Mouse (Mus musculus): ENCODE measurements at regions not wholly inside any gene's neighbourhood (a gene's known extent, or its start where the extent isn't known, plus 50 kb on each side); places are given as distances from the start of the nearest gene placed in this dataset.

DNA sequence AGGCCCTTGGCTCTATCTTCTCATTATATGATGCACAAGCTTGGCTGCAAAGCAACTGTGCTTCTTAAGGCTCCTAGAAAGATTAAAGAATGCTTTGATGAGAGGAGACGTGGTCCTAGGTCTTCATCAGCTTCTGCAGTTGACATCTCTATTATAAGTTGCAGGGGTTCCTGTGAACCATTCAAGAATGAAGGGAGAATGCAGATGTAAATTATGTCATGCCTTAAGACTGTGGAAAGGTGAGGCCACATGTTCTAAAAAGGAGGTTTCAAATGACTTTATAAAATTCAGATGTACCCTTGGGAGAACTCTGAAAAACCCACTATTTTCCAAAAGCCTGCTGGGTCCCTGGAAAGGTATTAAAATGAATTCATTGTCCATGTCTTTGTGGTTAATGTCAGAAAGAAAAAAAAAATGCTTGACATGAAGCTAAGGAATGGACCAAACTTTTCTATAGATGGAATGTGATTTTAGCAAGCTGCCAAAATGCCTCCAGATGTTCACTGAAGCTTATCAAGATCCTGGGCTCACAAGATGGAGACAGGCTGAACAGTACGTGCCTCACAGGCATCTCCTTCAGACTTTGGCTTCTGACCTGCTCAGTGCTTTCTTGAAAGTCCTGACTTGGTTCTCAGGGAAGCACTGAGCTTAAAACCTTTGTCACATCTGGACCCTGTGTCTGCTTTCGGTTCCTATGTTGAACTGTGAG is 483.8 kb upstream of the Kazn start:
- no peak for DNase-seq (ENCODE audit: low spot score)
- no peak for ATAC-seq
- WGBS = 70% methylated on average over 3 of the region's 3 CpGs
- Histone ChIP-seq H3K27ac (ENCODE audit: low read depth, low read length) (no peak overlapping the region), H3K27me3 (replicated peaks; ENCODE audit: control insufficient read depth, insufficient read depth, low read length) (no peaks in the 10 kb centered on the region), H3K9me3 (replicated peaks; ENCODE audit: control insufficient read depth, low read length) (no peaks in the 10 kb centered on the region), H3K4me1 (ENCODE audit: control insufficient read depth, insufficient read depth, low read length) (no peaks in the 10 kb centered on the region), H3K9ac (ENCODE audit: low read length) (no peak overlapping the region), H3K4me3 (ENCODE audit: low read depth, low read length) (no peak overlapping the region), H3K36me3 (ENCODE audit: control insufficient read depth, insufficient read depth, low read length) (no peaks in the 10 kb centered on the region), H3K4me2 (ENCODE audit: low read length) (no peak overlapping the region)

DNA sequence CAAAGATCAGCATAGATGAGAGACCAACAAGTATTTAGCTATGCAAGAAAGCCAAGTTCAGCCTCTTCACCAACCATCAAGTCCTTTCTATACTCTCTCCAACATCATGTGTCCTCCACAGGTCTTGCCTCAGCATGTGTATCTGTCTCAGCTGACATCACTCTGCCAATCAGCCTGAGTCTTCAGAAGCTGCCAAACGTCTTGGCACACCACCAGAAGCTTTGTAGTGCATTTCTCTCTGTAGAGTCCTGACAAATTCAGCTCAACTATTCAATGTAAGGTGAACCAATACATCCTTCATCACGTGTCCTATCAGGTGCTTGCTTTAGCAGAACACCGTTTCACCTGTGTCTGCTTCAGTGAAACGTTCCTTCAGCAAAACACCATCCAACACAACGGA is 462.4 kb upstream of the Kazn start:
- WGBS = 84% methylated on average over 5 of the region's 5 CpGs
- DNase-seq (ENCODE audit: low spot score) (peak; percentile 13), ATAC-seq (no peak)
- H3K4me2 ChIP-seq (ENCODE audit: low read length) = no peak overlapping the region
- H3K27ac ChIP-seq (ENCODE audit: low read depth, low read length) = no peak overlapping the region
- H3K4me3 ChIP-seq (ENCODE audit: low read depth, low read length) = no peak overlapping the region
- H3K36me3 ChIP-seq (ENCODE audit: control insufficient read depth, insufficient read depth, low read length) = no peaks in the 10 kb centered on the region
- H3K9ac ChIP-seq (ENCODE audit: low read length) = no peak overlapping the region
- H3K4me1 ChIP-seq (ENCODE audit: control insufficient read depth, insufficient read depth, low read length) = no peaks in the 10 kb centered on the region
- H3K27me3 ChIP-seq (replicated peaks; ENCODE audit: control insufficient read depth, insufficient read depth, low read length) = no peaks in the 10 kb centered on the region
- H3K9me3 ChIP-seq (replicated peaks; ENCODE audit: control insufficient read depth, low read length) = no peaks in the 10 kb centered on the region

DNA sequence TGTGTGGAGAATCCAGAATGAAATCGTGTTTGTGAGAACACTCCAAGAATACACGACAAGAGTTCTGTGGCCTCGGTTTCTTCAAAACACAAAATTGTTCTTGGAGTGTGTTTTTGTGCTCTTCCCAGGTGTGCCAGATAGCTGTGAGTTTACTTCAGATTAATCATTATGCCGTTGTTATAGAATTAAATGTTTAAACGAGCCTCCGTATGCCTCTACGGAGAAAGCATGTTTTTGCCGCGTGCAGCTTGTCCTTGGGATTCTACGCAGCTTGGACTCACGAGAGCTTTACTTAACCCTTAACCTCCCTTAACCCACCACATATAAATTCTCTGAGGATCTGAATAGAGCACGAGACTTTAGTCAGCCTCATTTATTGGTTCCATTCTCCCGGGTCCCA is 455.7 kb upstream of the Kazn start:
- H3K4me3 ChIP-seq (ENCODE audit: low read depth, low read length) = no peak overlapping the region
- ATAC-seq = no peak
- H3K27me3 ChIP-seq (replicated peaks; ENCODE audit: control insufficient read depth, insufficient read depth, low read length) = no peaks in the 10 kb centered on the region
- H3K36me3 ChIP-seq (ENCODE audit: control insufficient read depth, insufficient read depth, low read length) = no peaks in the 10 kb centered on the region
- no peak overlapping the region for H3K4me2 ChIP-seq (ENCODE audit: low read length)
- DNase-seq (ENCODE audit: low spot score) = peak; percentile 25
- 41% methylated on average over 13 of the region's 13 CpGs for WGBS
- H3K27ac ChIP-seq (ENCODE audit: low read depth, low read length) = no peak overlapping the region
- H3K9ac ChIP-seq (ENCODE audit: low read length) = no peak overlapping the region
- no peaks in the 10 kb centered on the region for H3K9me3 ChIP-seq (replicated peaks; ENCODE audit: control insufficient read depth, low read length)
- H3K4me1 ChIP-seq (ENCODE audit: control insufficient read depth, insufficient read depth, low read length) = no peaks in the 10 kb centered on the region

DNA sequence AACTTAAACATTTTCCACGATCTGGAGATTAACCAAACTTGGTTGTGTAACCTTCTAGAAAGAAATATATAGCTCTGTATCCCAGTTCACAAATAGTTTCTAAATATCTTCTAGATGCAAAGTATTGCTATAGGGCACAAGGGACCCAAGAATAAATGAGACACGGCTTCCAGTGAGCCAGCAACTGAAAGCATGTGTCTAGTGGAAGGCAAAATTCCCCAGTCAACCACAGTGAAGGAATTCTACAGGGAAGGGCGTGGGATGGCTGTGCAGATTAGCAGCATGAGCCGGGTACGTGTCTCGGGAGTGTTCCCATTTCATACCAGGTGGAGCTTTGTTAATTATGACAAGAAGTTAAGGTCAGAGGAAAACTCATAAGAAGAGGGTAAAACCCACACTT is 449.0 kb upstream of the Kazn start:
- H3K27ac ChIP-seq (ENCODE audit: low read depth, low read length) = no peak overlapping the region
- H3K4me2 ChIP-seq (ENCODE audit: low read length) = no peak overlapping the region
- H3K9me3 ChIP-seq (replicated peaks; ENCODE audit: control insufficient read depth, low read length) = no peaks in the 10 kb centered on the region
- ATAC-seq = no peak
- H3K4me3 ChIP-seq (ENCODE audit: low read depth, low read length) = no peak overlapping the region
- no peaks in the 10 kb centered on the region for H3K36me3 ChIP-seq (ENCODE audit: control insufficient read depth, insufficient read depth, low read length)
- no peaks in the 10 kb centered on the region for H3K27me3 ChIP-seq (replicated peaks; ENCODE audit: control insufficient read depth, insufficient read depth, low read length)
- no peaks in the 10 kb centered on the region for H3K4me1 ChIP-seq (ENCODE audit: control insufficient read depth, insufficient read depth, low read length)
- no peak for DNase-seq (ENCODE audit: low spot score)
- H3K9ac ChIP-seq (ENCODE audit: low read length) = no peak overlapping the region
- 87% methylated on average over 6 of the region's 6 CpGs for WGBS

DNA sequence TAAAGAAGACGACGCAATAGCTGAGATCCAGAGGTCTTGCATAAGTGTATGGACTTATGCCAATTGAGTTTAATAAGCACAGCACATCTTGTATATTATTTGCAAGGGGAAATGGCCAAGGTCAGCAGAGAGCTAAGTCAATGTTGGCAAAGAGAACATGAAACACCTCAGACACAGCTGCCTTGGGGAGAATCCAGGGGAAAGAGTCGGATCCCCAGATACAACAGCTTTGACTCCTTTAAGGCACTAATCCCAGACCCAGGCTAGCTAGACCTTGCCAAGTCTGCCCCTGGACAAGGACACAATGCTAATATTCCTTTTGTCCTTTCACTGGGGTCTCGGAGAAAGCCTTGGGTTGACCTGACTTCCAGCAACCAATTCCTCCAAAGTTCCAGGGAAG is 438.2 kb upstream of the Kazn start:
- 88% methylated on average over 4 of the region's 4 CpGs for WGBS
- H3K36me3 ChIP-seq (ENCODE audit: control insufficient read depth, insufficient read depth, low read length) = no peaks in the 10 kb centered on the region
- no peaks in the 10 kb centered on the region for H3K9me3 ChIP-seq (replicated peaks; ENCODE audit: control insufficient read depth, low read length)
- H3K4me2 ChIP-seq (ENCODE audit: low read length) = no peak overlapping the region
- DNase-seq (ENCODE audit: low spot score) (no peak), ATAC-seq (no peak)
- no peaks in the 10 kb centered on the region for H3K27me3 ChIP-seq (replicated peaks; ENCODE audit: control insufficient read depth, insufficient read depth, low read length)
- H3K27ac ChIP-seq (ENCODE audit: low read depth, low read length) = no peak overlapping the region
- H3K4me3 ChIP-seq (ENCODE audit: low read depth, low read length) = no peak overlapping the region
- H3K4me1 ChIP-seq (ENCODE audit: control insufficient read depth, insufficient read depth, low read length) = no peaks in the 10 kb centered on the region
- no peak overlapping the region for H3K9ac ChIP-seq (ENCODE audit: low read length)

DNA sequence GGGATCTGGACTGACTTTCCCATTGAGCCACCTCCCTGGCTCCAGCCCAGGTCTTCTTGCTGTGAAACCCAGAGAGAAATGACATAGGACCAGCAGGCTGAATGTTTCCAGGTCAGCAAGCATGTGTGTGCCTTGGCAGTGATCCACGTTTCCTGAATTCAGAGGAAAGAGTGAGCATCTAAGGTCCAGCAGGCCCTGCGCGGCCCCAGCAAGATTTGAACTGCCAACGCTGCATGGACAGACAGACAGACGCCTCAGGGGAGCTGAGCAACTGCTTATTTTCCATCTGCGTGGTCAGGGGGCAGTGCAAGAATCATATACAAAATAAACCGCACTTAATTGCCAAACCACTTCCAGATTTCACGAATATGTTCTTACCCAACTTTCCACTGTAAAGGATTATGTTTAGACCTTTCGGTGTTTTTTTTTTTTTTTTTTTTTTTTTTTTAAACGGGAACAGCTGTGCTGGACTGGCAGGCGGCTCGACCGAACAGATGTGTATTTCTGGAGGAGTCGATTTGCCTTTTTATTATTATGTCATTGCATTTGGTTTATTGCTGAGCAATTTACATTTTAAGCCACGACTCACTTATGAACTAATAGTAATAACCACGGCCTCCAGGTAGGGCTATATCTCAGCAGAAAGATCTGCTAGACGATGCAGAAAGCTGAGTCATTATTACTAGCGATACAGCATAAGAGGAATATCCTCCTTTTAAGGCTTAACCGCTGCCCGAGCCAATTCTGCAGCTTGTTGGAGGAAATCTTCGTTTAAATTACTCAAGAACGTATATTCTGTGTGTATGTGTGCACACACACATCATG is 435.7 kb upstream of the Kazn start:
- DNase-seq (ENCODE audit: low spot score) = no peak
- H3K36me3 ChIP-seq (ENCODE audit: control insufficient read depth, insufficient read depth, low read length) = no peaks in the 10 kb centered on the region
- H3K27ac ChIP-seq (ENCODE audit: low read depth, low read length) = no peak overlapping the region
- no peaks in the 10 kb centered on the region for H3K4me1 ChIP-seq (ENCODE audit: control insufficient read depth, insufficient read depth, low read length)
- H3K4me2 ChIP-seq (ENCODE audit: low read length) = no peak overlapping the region
- WGBS = 86% methylated on average over 22 of the region's 22 CpGs
- no peak for ATAC-seq
- no peak overlapping the region for H3K9ac ChIP-seq (ENCODE audit: low read length)
- no peaks in the 10 kb centered on the region for H3K9me3 ChIP-seq (replicated peaks; ENCODE audit: control insufficient read depth, low read length)
- no peaks in the 10 kb centered on the region for H3K27me3 ChIP-seq (replicated peaks; ENCODE audit: control insufficient read depth, insufficient read depth, low read length)
- no peak overlapping the region for H3K4me3 ChIP-seq (ENCODE audit: low read depth, low read length)

DNA sequence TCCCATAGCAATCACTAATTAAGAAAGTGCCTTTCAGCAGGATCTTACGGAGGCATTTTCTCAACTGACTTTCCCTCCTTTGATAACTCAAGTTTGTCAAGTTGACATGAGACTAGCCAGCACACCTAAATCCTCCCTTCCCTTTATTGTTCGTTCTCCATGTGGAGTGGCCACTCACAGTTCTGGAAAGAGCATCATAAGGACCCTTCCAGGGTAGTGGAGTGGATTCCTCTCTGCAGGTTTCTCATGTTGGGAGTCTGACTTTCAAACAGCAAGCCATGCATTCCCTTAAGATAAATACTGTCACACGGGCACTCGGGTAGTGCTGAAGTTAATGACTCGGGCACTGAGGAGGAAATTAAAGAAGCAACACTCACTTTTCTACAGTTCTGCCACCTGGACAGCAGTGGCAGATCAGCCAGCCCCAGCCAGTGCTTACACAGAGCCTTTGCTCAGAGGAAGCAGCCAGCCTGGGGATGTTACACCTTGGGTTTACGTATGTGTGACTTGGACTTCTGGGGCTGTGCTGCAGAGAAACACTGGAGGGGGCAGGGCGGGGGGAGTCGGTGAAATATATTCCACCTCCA is 432.8 kb upstream of the Kazn start:
- H3K9me3 ChIP-seq (replicated peaks; ENCODE audit: control insufficient read depth, low read length) = no peaks in the 10 kb centered on the region
- no peak overlapping the region for H3K4me2 ChIP-seq (ENCODE audit: low read length)
- no peaks in the 10 kb centered on the region for H3K4me1 ChIP-seq (ENCODE audit: control insufficient read depth, insufficient read depth, low read length)
- H3K36me3 ChIP-seq (ENCODE audit: control insufficient read depth, insufficient read depth, low read length) = no peaks in the 10 kb centered on the region
- ATAC-seq (no peak), DNase-seq (ENCODE audit: low spot score) (no peak)
- no peak overlapping the region for H3K4me3 ChIP-seq (ENCODE audit: low read depth, low read length)
- H3K9ac ChIP-seq (ENCODE audit: low read length) = no peak overlapping the region
- WGBS = 83% methylated on average over 8 of the region's 8 CpGs
- H3K27ac ChIP-seq (ENCODE audit: low read depth, low read length) = no peak overlapping the region
- H3K27me3 ChIP-seq (replicated peaks; ENCODE audit: control insufficient read depth, insufficient read depth, low read length) = no peaks in the 10 kb centered on the region

DNA sequence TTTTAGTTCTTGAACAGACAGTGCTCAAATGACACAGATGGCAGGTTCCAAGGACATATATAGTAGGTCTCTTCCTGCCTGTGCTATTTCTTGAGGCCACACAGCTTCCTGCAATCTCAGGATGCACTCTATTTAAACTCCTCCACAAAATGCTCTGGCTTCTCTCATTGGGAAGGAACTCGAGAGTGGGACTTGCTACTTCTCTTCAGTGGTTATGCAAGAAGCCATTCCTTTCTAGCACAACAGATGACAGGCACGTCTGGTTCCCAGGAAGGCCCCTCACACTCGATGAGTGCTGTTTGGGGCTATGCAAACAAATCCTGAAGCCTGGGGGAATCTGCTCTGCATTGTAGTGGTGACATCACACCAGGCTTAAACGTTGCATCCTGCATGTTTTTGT is 425.6 kb upstream of the Kazn start:
- WGBS = 79% methylated on average over 4 of the region's 4 CpGs
- Histone ChIP-seq H3K4me2 (ENCODE audit: low read length) (no peak overlapping the region), H3K9me3 (replicated peaks; ENCODE audit: control insufficient read depth, low read length) (no peaks in the 10 kb centered on the region), H3K9ac (ENCODE audit: low read length) (no peak overlapping the region), H3K36me3 (ENCODE audit: control insufficient read depth, insufficient read depth, low read length) (no peaks in the 10 kb centered on the region), H3K4me1 (ENCODE audit: control insufficient read depth, insufficient read depth, low read length) (no peaks in the 10 kb centered on the region), H3K4me3 (ENCODE audit: low read depth, low read length) (no peak overlapping the region), H3K27ac (ENCODE audit: low read depth, low read length) (no peak overlapping the region), H3K27me3 (replicated peaks; ENCODE audit: control insufficient read depth, insufficient read depth, low read length) (no peaks in the 10 kb centered on the region)
- DNase-seq (ENCODE audit: low spot score) = no peak
- no peak for ATAC-seq

DNA sequence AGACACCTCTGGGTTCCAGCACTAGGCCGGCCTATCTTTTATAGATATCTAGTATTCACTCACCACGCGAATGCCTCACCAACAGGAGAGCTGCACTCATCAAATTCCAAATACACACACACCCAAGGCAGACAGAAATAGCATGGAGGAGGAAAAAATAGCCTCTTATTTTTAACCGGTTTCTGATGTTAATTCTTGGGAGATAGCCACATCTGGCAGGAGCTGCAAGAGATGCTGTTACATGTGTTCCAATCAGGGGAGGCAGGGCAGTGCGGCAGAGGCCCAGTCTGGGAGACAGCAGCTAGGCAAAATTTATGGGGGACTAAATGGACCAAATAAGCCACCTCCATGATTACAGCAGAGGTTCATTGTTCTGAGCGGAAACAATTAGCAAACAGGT is 419.0 kb upstream of the Kazn start:
- H3K27ac ChIP-seq (ENCODE audit: low read depth, low read length) = no peak overlapping the region
- no peaks in the 10 kb centered on the region for H3K9me3 ChIP-seq (replicated peaks; ENCODE audit: control insufficient read depth, low read length)
- H3K9ac ChIP-seq (ENCODE audit: low read length) = no peak overlapping the region
- no peak for ATAC-seq
- H3K4me3 ChIP-seq (ENCODE audit: low read depth, low read length) = no peak overlapping the region
- H3K36me3 ChIP-seq (ENCODE audit: control insufficient read depth, insufficient read depth, low read length) = no peaks in the 10 kb centered on the region
- 89% methylated on average over 6 of the region's 6 CpGs for WGBS
- H3K27me3 ChIP-seq (replicated peaks; ENCODE audit: control insufficient read depth, insufficient read depth, low read length) = no peaks in the 10 kb centered on the region
- no peaks in the 10 kb centered on the region for H3K4me1 ChIP-seq (ENCODE audit: control insufficient read depth, insufficient read depth, low read length)
- H3K4me2 ChIP-seq (ENCODE audit: low read length) = no peak overlapping the region
- DNase-seq (ENCODE audit: low spot score) = no peak

All from forebrain, embryonic 14.5 days (tissue).